ENCODE assay signal across 27 mouse cellular contexts in genomic region chr19:24200566-24200965, GRCm38 (mm10). TPM values are rescaled to one million over a fixed set of nuclear protein-coding genes. Genes with fewer than 3 reads are reported as not detected.
DNase-seq lines count a peak whose midpoint lies in the region; ATAC-seq and TF ChIP-seq lines count a peak whose summit lies in the region.
"Had no signal": no experiment of that assay in that cellular context is flagged by ENCODE, and none has a peak within 500 bp of the region (broad histone marks: within the 10 kb centered on the region; RNA-seq: fewer than 3 reads in every experiment).

No protein-coding gene starts in this region.

- no peak for TF ChIP-seq CTCF in hindbrain, postnatal 0 days (IDR thresholded peaks at IDR 0.05; ENCODE audit: low read depth)
- TF ChIP-seq CTCF in brain, embryonic 14.5 days (IDR thresholded peaks at IDR 0.05; ENCODE audit: borderline replicate concordance, extremely low read depth, insufficient read depth, insufficient read length): no peak
- TF ChIP-seq CTCF in intestine, postnatal 0 days (IDR thresholded peaks at IDR 0.05; ENCODE audit: low read depth): no peak

- ATAC-seq in hindbrain, postnatal 0 days: no peak
- ATAC-seq in hindbrain, embryonic 14.5 days (ENCODE audit: low FRiP score): no peak
- ATAC-seq in intestine, postnatal 0 days: no peak
- ATAC-seq: forebrain, embryonic 16.5 days; intestine, embryonic 16.5 days; liver, embryonic 12.5 days; midbrain, embryonic 15.5 days; Patski had no signal

- H3K9me3 ChIP-seq in hindbrain, postnatal 0 days (ENCODE audit: low read length): no peaks in the 10 kb centered on the region
- H3K9me3 ChIP-seq in hindbrain, embryonic 14.5 days (ENCODE audit: control insufficient read depth, low read length): no peaks in the 10 kb centered on the region
- no peaks in the 10 kb centered on the region for H3K9me3 ChIP-seq in limb, embryonic 10.5 days (replicated peaks)
- no peaks in the 10 kb centered on the region for H3K9me3 ChIP-seq in intestine, postnatal 0 days (ENCODE audit: control insufficient read depth)
- H3K9me3 ChIP-seq: G1E; heart, embryonic 13.5 days; hindbrain, embryonic 13.5 days; liver, embryonic 12.5 days; midbrain, embryonic 15.5 days had no signal

- 73% methylated on average over 12 of the region's 12 CpGs for WGBS in hindbrain, postnatal 0 days
- 72% methylated on average over 12 of the region's 12 CpGs for WGBS in hindbrain, embryonic 14.5 days
- 27% methylated on average over 12 of the region's 12 CpGs for WGBS in limb, embryonic 10.5 days
- 81% methylated on average over 12 of the region's 12 CpGs for WGBS in intestine, postnatal 0 days

- H3K27me3 ChIP-seq in hindbrain, postnatal 0 days (ENCODE audit: insufficient read depth, low read length): no peaks in the 10 kb centered on the region
- no peaks in the 10 kb centered on the region for H3K27me3 ChIP-seq in hindbrain, embryonic 14.5 days (ENCODE audit: control insufficient read depth, insufficient read depth, low read length)
- no peaks in the 10 kb centered on the region for H3K27me3 ChIP-seq in limb, embryonic 10.5 days (ENCODE audit: low read depth, poor library complexity, severe bottlenecking)
- H3K27me3 ChIP-seq in intestine, postnatal 0 days (replicated peaks; ENCODE audit: control insufficient read depth, insufficient read depth, low read length): no peaks in the 10 kb centered on the region
- H3K27me3 ChIP-seq: heart, embryonic 13.5 days; hindbrain, embryonic 13.5 days; liver, embryonic 12.5 days; midbrain, embryonic 15.5 days; Patski had no signal

- H3K4me1 ChIP-seq in hindbrain, postnatal 0 days (ENCODE audit: insufficient read depth, low read length): no peaks in the 10 kb centered on the region
- no peaks in the 10 kb centered on the region for H3K4me1 ChIP-seq in hindbrain, embryonic 14.5 days (replicated peaks; ENCODE audit: control insufficient read depth, insufficient read depth, low read length)
- H3K4me1 ChIP-seq in limb, embryonic 10.5 days: peaks cover 36% of the 10 kb centered on the region
- H3K4me1 ChIP-seq in intestine, postnatal 0 days (replicated peaks; ENCODE audit: control insufficient read depth, insufficient read depth, low read length): no peaks in the 10 kb centered on the region
- H3K4me1 ChIP-seq: liver, embryonic 12.5 days; midbrain, embryonic 15.5 days had no signal

- no peak overlapping the region for H3K4me3 ChIP-seq in hindbrain, postnatal 0 days (ENCODE audit: low read length)
- no peak overlapping the region for H3K4me3 ChIP-seq in hindbrain, embryonic 14.5 days (replicated peaks; ENCODE audit: low read length)
- peak overlapping the region; percentile 24 for H3K4me3 ChIP-seq in limb, embryonic 10.5 days
- no peak overlapping the region for H3K4me3 ChIP-seq in intestine, postnatal 0 days (ENCODE audit: low read depth, low read length)
- H3K4me3 ChIP-seq: heart, adult 2 months; heart, embryonic 13.5 days; hindbrain, embryonic 13.5 days; layer of hippocampus, adult 2 months; liver, embryonic 12.5 days; midbrain, embryonic 15.5 days; myocyte had no signal

- H3K4me2 ChIP-seq in hindbrain, postnatal 0 days (ENCODE audit: low read depth, low read length): no peak overlapping the region
- no peak overlapping the region for H3K4me2 ChIP-seq in hindbrain, embryonic 14.5 days (replicated peaks)
- no peak overlapping the region for H3K4me2 ChIP-seq in intestine, postnatal 0 days (replicated peaks; ENCODE audit: low read depth)
- H3K4me2 ChIP-seq: heart, embryonic 13.5 days; hindbrain, embryonic 13.5 days; liver, embryonic 12.5 days; midbrain, embryonic 15.5 days had no signal

- no peak overlapping the region for H3K9ac ChIP-seq in hindbrain, postnatal 0 days (replicated peaks; ENCODE audit: low read length)
- H3K9ac ChIP-seq in hindbrain, embryonic 14.5 days: no peak overlapping the region
- H3K9ac ChIP-seq in intestine, postnatal 0 days (ENCODE audit: low read depth, low read length): no peak overlapping the region
- H3K9ac ChIP-seq: heart, embryonic 13.5 days; hindbrain, embryonic 13.5 days; liver, embryonic 12.5 days; midbrain, embryonic 15.5 days had no signal

- H3K36me3 ChIP-seq in hindbrain, postnatal 0 days (ENCODE audit: insufficient read depth, low read length): no peaks in the 10 kb centered on the region
- H3K36me3 ChIP-seq in hindbrain, embryonic 14.5 days (replicated peaks; ENCODE audit: control insufficient read depth, insufficient read depth): no peaks in the 10 kb centered on the region
- H3K36me3 ChIP-seq in limb, embryonic 10.5 days: no peaks in the 10 kb centered on the region
- no peaks in the 10 kb centered on the region for H3K36me3 ChIP-seq in intestine, postnatal 0 days (ENCODE audit: control insufficient read depth, insufficient read depth)
- H3K36me3 ChIP-seq: G1E; heart, embryonic 13.5 days; hindbrain, embryonic 13.5 days; liver, embryonic 12.5 days; midbrain, embryonic 15.5 days had no signal

- TF ChIP-seq POLR2A in brain, embryonic 14.5 days (IDR thresholded peaks at IDR 0.05; ENCODE audit: borderline replicate concordance, extremely low read depth, insufficient read depth, insufficient read length, poor library complexity, severe bottlenecking): no peak

- H3K27ac ChIP-seq in hindbrain, postnatal 0 days: no peak overlapping the region
- no peak overlapping the region for H3K27ac ChIP-seq in hindbrain, embryonic 14.5 days
- peak overlapping the region; percentile 42; the same call in 1 of the 2 replicates for H3K27ac ChIP-seq in limb, embryonic 10.5 days
- no peak overlapping the region for H3K27ac ChIP-seq in intestine, postnatal 0 days (ENCODE audit: low read depth, low read length)
- H3K27ac ChIP-seq: heart, adult 2 months; heart, embryonic 13.5 days; hindbrain, embryonic 13.5 days; layer of hippocampus, adult 2 months; liver, embryonic 12.5 days; midbrain, embryonic 15.5 days had no signal

- DNase-seq in hindbrain, postnatal 0 days (ENCODE audit: low spot score): peak; percentile 25
- DNase-seq in hindbrain, embryonic 14.5 days (ENCODE audit: low spot score): no peak
- peak; percentile 61 for DNase-seq in brain, embryonic 14.5 days (ENCODE audit: low read depth)
- DNase-seq in limb, embryonic 10.5 days (ENCODE audit: low spot score): peak; percentile 49
- peak; percentile 39 for DNase-seq in mesoderm, embryonic 11.5 days (ENCODE audit: low read depth, low spot score)
- no peak for DNase-seq in layer of hippocampus, postnatal 10 days (ENCODE audit: low spot score in 2 of 2)
- DNase-seq: adrenal gland, postnatal 36 days; cerebellum, adult 11 months; gastrocnemius, postnatal 36 days; heart, adult 2 months; kidney, postnatal 25 days; layer of hippocampus, postnatal 36 days; lung, adult 18-20 months; lung, postnatal 10 days; right cerebral cortex, postnatal 4 days; thymus, postnatal 14 days had no signal

RNA-seq across cellular contexts. Expression of gene Tjp2, which starts 24.3 kb away (rescaled TPM):
- total RNA-seq in hindbrain, postnatal 0 days (2014; rRNA removed): 15.8 and 20.3 TPM in 2 replicates
- polyA plus RNA-seq in hindbrain, postnatal 0 days (2015; fragmentation: Nextera tagmentation; extraction: Ambion mirVana): 13.9 and 15.0 TPM in 2 replicates
- 12.6 and 13.5 TPM in 2 replicates for polyA plus RNA-seq in hindbrain, embryonic 14.5 days (2014; fragmentation: Nextera tagmentation; extraction: Ambion mirVana)
- polyA plus RNA-seq in brain, embryonic 14.5 days (2012; rRNA removed): 10.5 and 12.9 TPM in 2 replicates
- 35.2 and 36.4 TPM in 2 replicates for polyA plus RNA-seq in limb, embryonic 10.5 days (2016; fragmentation: Nextera tagmentation; extraction: Ambion mirVana)
- polyA plus RNA-seq in intestine, postnatal 0 days (2015; fragmentation: Nextera tagmentation; extraction: Ambion mirVana): 26.2 and 28.5 TPM in 2 replicates
- 10 to 100 TPM; 20.7 to 25.9 TPM for total RNA-seq in layer of hippocampus, postnatal 10 days (2021)

Comparison
In these comparisons a context has a peak if more than half of its experiments do, and no peak if none do; other contexts are left out.
1. DNase-seq: peak in hindbrain, postnatal 0 days (single experiment), brain, embryonic 14.5 days (single experiment), limb, embryonic 10.5 days (single experiment) and mesoderm, embryonic 11.5 days (single experiment); none in hindbrain, embryonic 14.5 days (single experiment) and layer of hippocampus, postnatal 10 days (0 of 2).